Mouse (Mus musculus) heart, embryonic 16.5 days (tissue): ENCODE measurements at regions not wholly inside any gene's neighbourhood (a gene's known extent, or its start where the extent isn't known, plus 50 kb on each side); places are given as distances from the start of the nearest gene placed in this dataset.

ENCODE experiments used
- ATAC-seq: fragments of 200-750 bp; cut with Nextera tagmentation; replicated peaks from 2 replicates; pipeline ENCODE4 v1.8.0; 2017; ENCODE audit warnings: moderate number of reproducible peaks; ENCODE audit not compliant: insufficient read depth, low FRiP score; ENCODE audit errors: extremely low read depth
- H3K27ac ChIP-seq: fragments of 300-500 bp; sonication (generic); 2 replicates; pipeline ENCODE4 v1.5.1; 2014; ENCODE audit warnings: mild to moderate bottlenecking, low read length, control low read depth, moderate library complexity
- H3K27me3 ChIP-seq: fragments of 300-500 bp; sonication (generic); 2 replicates; pipeline ENCODE4 v1.6.1; 2014; ENCODE audit warnings: low read length, mixed read lengths; ENCODE audit not compliant: control insufficient read depth, insufficient read depth
- H3K36me3 ChIP-seq: fragments of 300-500 bp; sonication (generic); 2 replicates; pipeline ENCODE4 v1.6.1; 2014; ENCODE audit not compliant: control insufficient read depth, insufficient read depth
- H3K4me1 ChIP-seq: fragments of 300-500 bp; sonication (generic); 2 replicates; pipeline ENCODE4 v1.6.1; 2014; ENCODE audit warnings: low read length, mixed read lengths; ENCODE audit not compliant: control insufficient read depth, insufficient read depth
- H3K4me2 ChIP-seq: fragments of 300-500 bp; sonication (generic); 2 replicates; pipeline ENCODE4 v1.6.1; 2014; ENCODE audit warnings: low read depth, mild to moderate bottlenecking, control low read depth, low read length
- H3K4me3 ChIP-seq: fragments of 300-500 bp; sonication (generic); 2 replicates; pipeline ENCODE4 v1.5.1; 2014; ENCODE audit warnings: mild to moderate bottlenecking, control low read depth, low read length
- H3K9ac ChIP-seq: fragments of 300-500 bp; sonication (generic); 2 replicates; pipeline ENCODE4 v1.6.1; 2014; ENCODE audit warnings: low read length, control low read depth
- H3K9me3 ChIP-seq: fragments of 300-500 bp; sonication (generic); replicated peaks from 2 replicates; pipeline ENCODE4 v1.6.1; 2016; ENCODE audit warnings: low read length; ENCODE audit not compliant: control insufficient read depth
- WGBS: fragments of 180-500 bp; shearing (Covaris S2); extraction: QIAGEN DNeasy Blood & Tissue Kit; methylation state at CpG from one replicate; pipeline ENCODE4 v1.1.7; 2014; 5-methylcytosine and 5-hydroxymethylcytosine counted together

DNA sequence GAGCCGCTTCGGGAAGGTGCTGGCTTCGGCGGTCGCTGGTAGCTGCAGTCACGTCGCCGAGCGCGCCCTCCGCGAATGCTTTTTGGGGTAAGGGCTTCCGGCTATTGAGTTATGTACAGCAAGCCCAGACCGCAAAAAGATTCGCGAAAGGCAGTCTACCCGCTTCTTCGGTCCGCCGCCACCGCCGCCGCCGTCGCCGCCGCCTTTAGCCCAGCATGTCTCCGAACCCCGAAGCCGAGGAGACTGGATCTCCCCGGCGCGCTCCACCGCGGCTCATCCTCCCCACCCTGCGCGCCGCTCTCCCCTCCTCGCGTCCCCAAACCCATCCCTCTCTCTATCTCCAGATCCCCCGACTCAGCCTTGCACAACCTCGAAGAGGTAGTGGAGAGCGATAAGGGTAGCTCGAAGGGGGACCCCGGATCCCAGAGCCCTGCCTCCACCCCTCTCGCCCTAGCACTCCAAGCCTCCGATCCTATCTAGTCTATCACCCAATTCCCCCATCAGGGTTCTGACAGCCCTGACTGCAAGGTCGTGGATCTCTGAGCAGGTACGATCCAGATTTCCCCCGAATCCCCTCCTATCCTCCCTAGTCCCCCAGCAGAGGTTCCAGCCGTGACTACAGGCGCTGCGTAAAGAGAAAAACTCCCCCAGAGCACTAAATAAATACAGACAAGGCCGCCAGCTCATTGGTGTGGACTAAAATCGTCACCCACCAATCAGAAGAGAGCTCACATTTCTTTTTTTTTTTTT lies 83.7 kb upstream of the Hsd17b12 start:
- H3K9ac ChIP-seq, result no peak overlapping the region
- WGBS, result under 1% methylated on average over 55 of the region's 55 CpGs
- H3K9me3 ChIP-seq, result no peaks in the 10 kb centered on the region

DNA sequence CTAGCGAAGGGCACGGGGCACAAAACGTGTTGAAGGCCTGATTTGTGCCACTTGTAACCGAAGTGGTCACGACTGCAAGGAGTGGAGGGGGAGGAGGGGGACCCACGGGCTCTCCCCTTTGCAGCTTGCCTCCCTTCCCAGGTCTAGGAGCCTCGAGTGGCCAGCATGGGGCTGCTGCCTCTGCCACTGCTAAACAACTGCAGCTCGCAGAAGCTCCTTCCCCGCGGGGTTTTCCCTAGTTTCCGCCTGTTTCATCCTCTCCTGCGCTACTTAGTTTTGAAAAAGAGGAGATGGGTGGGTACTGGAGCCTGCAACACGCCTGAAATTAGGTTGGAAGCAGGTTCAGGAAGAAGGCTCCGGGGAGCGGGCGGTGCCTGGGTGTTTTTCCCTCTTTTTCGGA lies 82.6 kb upstream of the Hsd17b12 start:
- H3K9me3 ChIP-seq, result no peaks in the 10 kb centered on the region
- no peak overlapping the region for H3K27ac ChIP-seq
- no peaks in the 10 kb centered on the region for H3K36me3 ChIP-seq
- peak overlapping the region; percentile 48 for H3K4me3 ChIP-seq
- H3K9ac ChIP-seq, result no peak overlapping the region
- H3K27me3 ChIP-seq, result peaks cover 69% of the 10 kb centered on the region
- H3K4me1 ChIP-seq, result peaks cover 7% of the 10 kb centered on the region
- 3% methylated on average over 17 of the region's 17 CpGs for WGBS
- H3K4me2 ChIP-seq, result peak overlapping the region; percentile 76
- no peak for ATAC-seq

More for the DNA sequence above, 83.7 kb upstream of the Hsd17b12 start:
- H3K36me3 ChIP-seq, result no peaks in the 10 kb centered on the region
- peak overlapping the region; percentile 76 for H3K4me2 ChIP-seq
- peak overlapping the region; percentile 48 for H3K4me3 ChIP-seq
- no peak overlapping the region for H3K27ac ChIP-seq
- peaks cover 77% of the 10 kb centered on the region for H3K27me3 ChIP-seq
- H3K4me1 ChIP-seq, result peaks cover 15% of the 10 kb centered on the region
- no peak for ATAC-seq

DNA sequence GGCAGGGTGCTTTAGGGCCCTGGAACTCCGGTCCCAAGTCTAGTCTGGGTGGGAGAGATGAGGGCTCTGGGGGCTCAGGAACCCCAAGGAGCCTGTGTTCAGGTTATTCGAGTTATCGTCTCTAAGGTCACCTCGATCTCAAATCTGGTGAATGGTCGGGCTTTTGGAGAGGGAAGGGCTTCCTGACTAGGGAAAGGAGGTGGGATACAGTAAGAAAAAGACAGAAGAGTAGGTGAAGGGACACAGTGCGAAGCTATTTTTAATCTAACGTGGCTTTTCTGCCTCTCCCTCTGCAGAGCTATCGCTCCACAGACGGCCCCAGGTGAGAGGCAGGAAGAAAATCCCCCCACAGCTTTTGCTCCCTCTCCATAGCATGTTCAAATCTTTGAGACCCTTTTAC lies 81.8 kb upstream of the Hsd17b12 start:
- 22% methylated on average over 9 of the region's 9 CpGs for WGBS
- Histone ChIP-seq H3K4me3 (no peak overlapping the region), H3K9ac (no peak overlapping the region), H3K36me3 (no peaks in the 10 kb centered on the region), H3K4me1 (peaks cover 7% of the 10 kb centered on the region), H3K9me3 (no peaks in the 10 kb centered on the region), H3K27ac (no peak overlapping the region), H3K4me2 (no peak overlapping the region), H3K27me3 (peaks cover 63% of the 10 kb centered on the region)
- no peak for ATAC-seq

DNA sequence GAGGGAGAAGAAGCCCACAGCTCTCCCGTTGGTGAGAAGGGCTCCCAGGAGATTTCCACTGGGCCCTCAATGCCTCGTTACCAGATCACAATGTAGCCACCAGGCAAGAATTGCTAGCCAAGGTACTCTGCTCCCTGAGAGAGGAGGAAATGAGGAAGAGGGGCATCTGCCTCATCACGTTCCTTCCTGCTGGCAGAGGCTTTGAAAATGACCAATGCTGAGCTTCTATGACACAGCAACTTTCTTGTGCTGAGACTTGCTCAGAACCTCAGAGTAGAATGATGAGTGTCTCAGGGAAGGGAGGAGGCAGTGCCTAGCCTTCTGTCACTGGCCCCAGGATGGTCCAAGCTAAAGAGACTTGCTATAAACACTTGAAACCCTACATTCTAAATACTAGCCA lies 78.7 kb upstream of the Hsd17b12 start:
- Histone ChIP-seq H3K9ac (no peak overlapping the region), H3K9me3 (no peaks in the 10 kb centered on the region), H3K4me2 (no peak overlapping the region), H3K4me3 (no peak overlapping the region), H3K27me3 (peaks cover 35% of the 10 kb centered on the region), H3K4me1 (peaks cover 2% of the 10 kb centered on the region), H3K27ac (no peak overlapping the region), H3K36me3 (no peaks in the 10 kb centered on the region)
- WGBS, result 40% methylated on average over 3 of the region's 3 CpGs
- ATAC-seq, result no peak

DNA sequence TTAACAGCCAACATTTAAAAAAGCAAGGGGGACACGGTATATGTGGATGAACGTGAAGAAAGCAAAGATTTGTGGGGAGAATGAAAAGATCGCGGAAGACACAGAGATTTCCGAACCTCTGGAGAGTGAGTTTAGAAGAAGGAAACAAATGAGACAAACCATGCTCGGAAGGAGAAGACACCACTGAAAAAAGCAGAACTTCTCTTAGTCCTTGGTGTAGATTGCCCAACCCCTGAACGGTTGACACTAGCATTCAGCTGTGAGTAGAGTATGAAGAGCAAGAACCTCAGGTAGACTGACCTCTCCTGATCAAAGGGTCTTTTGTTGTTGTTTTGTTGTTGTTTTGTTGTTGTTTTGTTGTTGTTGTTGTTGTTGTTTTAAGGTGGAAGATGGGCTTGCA lies 75.8 kb upstream of the Hsd17b12 start:
- no peaks in the 10 kb centered on the region for H3K36me3 ChIP-seq
- H3K27me3 ChIP-seq, result peaks cover 7% of the 10 kb centered on the region
- no peaks in the 10 kb centered on the region for H3K9me3 ChIP-seq
- WGBS, result 77% methylated on average over 7 of the region's 7 CpGs
- no peak overlapping the region for H3K27ac ChIP-seq
- H3K4me3 ChIP-seq, result no peak overlapping the region
- no peaks in the 10 kb centered on the region for H3K4me1 ChIP-seq
- no peak overlapping the region for H3K9ac ChIP-seq
- H3K4me2 ChIP-seq, result no peak overlapping the region
- no peak for ATAC-seq

DNA sequence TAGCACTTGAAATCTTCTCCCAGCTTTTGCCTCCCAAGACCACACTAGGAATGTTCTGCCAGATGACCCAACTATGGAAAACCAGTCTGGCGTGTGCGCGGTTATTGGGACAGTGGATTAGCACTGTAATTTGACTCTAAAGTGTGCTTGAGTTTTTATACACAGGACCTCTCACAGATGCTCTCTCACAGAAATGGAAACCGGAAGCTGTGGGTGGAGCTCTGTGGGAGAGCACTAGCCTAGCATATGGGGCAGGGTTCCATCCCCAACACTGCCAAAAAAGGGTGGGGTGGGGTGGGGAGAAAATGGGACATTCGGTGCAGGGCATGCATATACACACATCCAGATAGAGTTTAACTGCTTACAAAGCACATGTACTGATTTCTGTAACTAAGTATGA lies 61.7 kb upstream of the Hsd17b12 start:
- Histone ChIP-seq H3K9ac (no peak overlapping the region), H3K36me3 (no peaks in the 10 kb centered on the region), H3K4me3 (no peak overlapping the region), H3K4me2 (no peak overlapping the region), H3K27ac (no peak overlapping the region), H3K9me3 (no peaks in the 10 kb centered on the region), H3K27me3 (no peaks in the 10 kb centered on the region; the same call in 1 of the 2 replicates), H3K4me1 (no peaks in the 10 kb centered on the region)
- ATAC-seq, result no peak
- 64% methylated on average over 5 of the region's 5 CpGs for WGBS

DNA sequence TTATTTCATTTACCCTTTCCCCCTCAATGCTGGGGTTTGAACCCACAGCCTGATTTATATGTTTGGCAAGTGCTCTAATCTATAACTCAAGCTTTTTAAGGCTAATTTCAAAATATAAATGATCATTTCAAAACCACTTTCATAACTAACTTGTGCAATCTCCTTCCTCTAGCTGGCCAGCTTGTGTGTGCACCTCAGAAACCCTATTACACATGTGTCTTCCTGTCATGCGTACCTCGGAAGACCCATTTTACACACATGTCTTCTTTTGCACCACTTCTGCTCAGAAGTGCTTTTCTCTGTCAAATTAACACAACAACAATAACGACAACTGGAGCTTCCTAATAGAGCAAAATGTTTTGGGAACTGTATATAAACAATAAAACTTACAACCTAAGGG lies 59.7 kb upstream of the Hsd17b12 start:
- no peak overlapping the region for H3K4me2 ChIP-seq
- ATAC-seq, result no peak
- 75% methylated on average over 3 of the region's 3 CpGs for WGBS

DNA sequence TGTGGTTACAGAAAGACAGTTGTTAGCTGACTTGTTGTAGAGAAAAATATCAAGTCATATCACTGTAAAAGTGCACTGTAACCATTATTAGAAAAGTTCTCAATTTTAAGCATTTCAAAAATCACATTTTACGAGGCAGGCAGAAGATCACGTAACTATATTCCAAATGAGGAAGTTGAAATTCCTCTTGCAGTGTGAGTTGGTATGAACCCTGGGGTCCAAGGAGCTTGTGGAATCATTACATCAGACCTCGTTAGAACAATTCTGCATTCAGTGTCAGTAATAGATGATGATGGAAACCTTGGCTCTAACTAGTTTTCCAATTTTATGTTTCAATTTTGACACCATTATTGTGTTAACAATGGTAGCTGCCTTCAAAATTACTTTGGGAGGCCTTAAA lies 57.7 kb upstream of the Hsd17b12 start:
- Histone ChIP-seq H3K4me1 (no peaks in the 10 kb centered on the region), H3K9ac (no peak overlapping the region), H3K4me3 (no peak overlapping the region), H3K27me3 (no peaks in the 10 kb centered on the region), H3K4me2 (no peak overlapping the region), H3K36me3 (no peaks in the 10 kb centered on the region), H3K9me3 (no peaks in the 10 kb centered on the region), H3K27ac (no peak overlapping the region)
- 69% methylated on average over 3 of the region's 3 CpGs for WGBS
- no peak for ATAC-seq

More for the DNA sequence above, 59.7 kb upstream of the Hsd17b12 start:
- Histone ChIP-seq H3K4me1 (no peaks in the 10 kb centered on the region), H3K9ac (no peak overlapping the region), H3K27ac (no peak overlapping the region), H3K9me3 (no peaks in the 10 kb centered on the region), H3K27me3 (no peaks in the 10 kb centered on the region), H3K36me3 (no peaks in the 10 kb centered on the region), H3K4me3 (no peak overlapping the region)
